In the genomic region with DNA sequence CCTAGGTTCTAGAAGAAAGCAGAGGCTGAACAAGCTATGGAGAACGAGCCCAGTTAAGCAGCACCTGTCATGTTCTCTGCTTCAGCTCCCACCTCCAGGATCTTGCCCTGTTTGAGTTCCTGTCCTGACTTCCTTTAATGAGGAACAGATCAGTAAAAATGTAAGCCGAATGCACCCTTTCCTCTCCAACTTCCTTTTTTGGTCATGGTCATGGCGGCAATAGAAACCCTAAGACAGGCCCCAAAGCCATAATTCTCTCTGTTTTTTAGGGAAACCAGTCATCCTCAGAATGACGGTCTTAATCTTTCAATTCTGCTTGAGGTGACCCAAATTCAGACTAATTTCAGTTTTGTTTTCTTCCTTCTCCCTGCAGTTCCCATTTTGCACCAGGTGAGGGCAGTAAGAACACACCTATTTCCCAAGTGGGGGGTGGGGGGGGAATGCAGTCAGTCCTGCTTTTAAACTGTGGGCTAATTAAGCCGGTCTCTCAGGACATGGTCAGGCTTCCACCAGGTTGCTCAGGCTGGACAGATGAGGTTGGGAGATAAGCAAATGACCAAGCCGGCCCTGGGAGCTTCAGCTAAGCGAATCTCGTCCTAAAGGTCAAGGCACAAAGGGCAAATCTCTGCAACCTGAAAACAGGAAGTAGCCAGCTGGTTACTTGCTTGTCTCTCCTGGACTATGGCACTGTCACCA, we compare ENCODE assay signal across 8 mouse cellular contexts. TPM values are rescaled to one million over a fixed set of nuclear protein-coding genes. Genes with fewer than 3 reads are reported as not detected.
A peak's percentile ranks its signal among the peaks of the same experiment; 100 is the strongest.
DNase-seq lines count a peak whose midpoint lies in the region; ATAC-seq and TF ChIP-seq lines count a peak whose summit lies in the region.

No protein-coding gene starts in this region.

- WGBS in cerebellum, adult 2 months, result 23% methylated on average over 8 of the region's 8 CpGs
- WGBS in forebrain, postnatal 0 days, result 25% methylated on average over 8 of the region's 8 CpGs
- 18% methylated on average over 8 of the region's 8 CpGs for WGBS in hindbrain, embryonic 11.5 days

- H3K27me3 ChIP-seq in cerebellum, adult 2 months (ENCODE audit: control insufficient read depth, insufficient read depth, low read length), result no peaks in the 10 kb centered on the region
- H3K27me3 ChIP-seq in forebrain, postnatal 0 days (ENCODE audit: insufficient read depth, low read length), result no peaks in the 10 kb centered on the region
- H3K27me3 ChIP-seq in hindbrain, embryonic 11.5 days (ENCODE audit: control insufficient read depth, insufficient read depth, low read length), result no peaks in the 10 kb centered on the region

- peak overlapping the region; percentile 17 for H3K4me3 ChIP-seq in cerebellum, adult 2 months (replicated peaks; ENCODE audit: insufficient read depth, low read depth, low read length)
- H3K4me3 ChIP-seq in forebrain, postnatal 0 days (ENCODE audit: low read depth, low read length), result no peak overlapping the region
- H3K4me3 ChIP-seq in hindbrain, embryonic 11.5 days (ENCODE audit: low read depth, low read length), result no peak overlapping the region

- DNase-seq in Muller cell, postnatal 12 days (ENCODE audit: inconsistent ontology term), result peak; percentile 85
- DNase-seq in cerebellum, adult 2 months, result peak; percentile 60 to 71
- peak; percentile 75 for DNase-seq in forebrain, postnatal 0 days
- peak; percentile 74 for DNase-seq in hindbrain, embryonic 11.5 days (ENCODE audit: low spot score)
- peak; percentile 64 to 72 for DNase-seq in layer of hippocampus, postnatal 10 days (ENCODE audit: low spot score in 2 of 2)
- peak; percentile 67 for DNase-seq in lung, postnatal 14 days
- peak; percentile 59 for DNase-seq in retina, adult 2 months (ENCODE audit: low read depth, low spot score)
- peak; percentile 62 for DNase-seq in thymus, postnatal 25 days

- peak; percentile 71; the same call in 1 of the 2 replicates for TF ChIP-seq CTCF in cerebellum, adult 2 months (IDR thresholded peaks at IDR 0.05; ENCODE audit: borderline replicate concordance, insufficient read depth, low read depth, low read length)
- peak; percentile 93 for TF ChIP-seq CTCF in forebrain, postnatal 0 days (IDR thresholded peaks at IDR 0.05; ENCODE audit: low read depth)

- peaks cover 3% of the 10 kb centered on the region for H3K4me1 ChIP-seq in cerebellum, adult 2 months (ENCODE audit: control insufficient read depth, insufficient read depth, low read length)
- H3K4me1 ChIP-seq in forebrain, postnatal 0 days (ENCODE audit: insufficient read depth), result 0 out of 2 replicates have a peak, but pooled peaks cover 6% of the 10 kb centered on the region
- H3K4me1 ChIP-seq in hindbrain, embryonic 11.5 days (replicated peaks; ENCODE audit: control insufficient read depth, insufficient read depth, low read length), result no peaks in the 10 kb centered on the region

- H3K36me3 ChIP-seq in forebrain, postnatal 0 days (ENCODE audit: insufficient read depth), result no peaks in the 10 kb centered on the region
- H3K36me3 ChIP-seq in hindbrain, embryonic 11.5 days (ENCODE audit: control insufficient read depth, insufficient read depth, low read length), result no peaks in the 10 kb centered on the region

- TF ChIP-seq POLR2A in cerebellum, adult 2 months (IDR thresholded peaks at IDR 0.05; ENCODE audit: borderline replicate concordance, insufficient read depth, low read length), result no peak

- H3K27ac ChIP-seq in cerebellum, adult 2 months (ENCODE audit: insufficient read depth, low read length), result no peak overlapping the region; the same call in 1 of the 2 replicates
- no peak overlapping the region for H3K27ac ChIP-seq in forebrain, postnatal 0 days (ENCODE audit: low read depth, low read length)
- no peak overlapping the region for H3K27ac ChIP-seq in hindbrain, embryonic 11.5 days (ENCODE audit: low read depth, low read length)

- H3K4me2 ChIP-seq in forebrain, postnatal 0 days (ENCODE audit: low read depth), result 0 out of 2 replicates have a peak overlapping the region, but pooled peaks have one; percentile 15
- H3K4me2 ChIP-seq in hindbrain, embryonic 11.5 days (replicated peaks; ENCODE audit: low read depth, low read length), result no peak overlapping the region; the same call in 1 of the 2 replicates

- H3K9me3 ChIP-seq in forebrain, postnatal 0 days (ENCODE audit: low read length), result no peaks in the 10 kb centered on the region
- H3K9me3 ChIP-seq in hindbrain, embryonic 11.5 days (ENCODE audit: control insufficient read depth, low read length), result no peaks in the 10 kb centered on the region

- ATAC-seq in forebrain, postnatal 0 days, result no peak
- no peak for ATAC-seq in hindbrain, embryonic 11.5 days (ENCODE audit: low FRiP score)

- H3K9ac ChIP-seq in forebrain, postnatal 0 days, result no peak overlapping the region
- H3K9ac ChIP-seq in hindbrain, embryonic 11.5 days (ENCODE audit: low read depth, low read length), result no peak overlapping the region

RNA-seq across cellular contexts. Expression of a gene that starts 1.3 kb away (rescaled TPM):
- polyA plus RNA-seq in cerebellum, adult 2 months (2012; rRNA removed), result 139 and 153 TPM in 2 replicates
- 43.3 and 46.7 TPM in 2 replicates for total RNA-seq in forebrain, postnatal 0 days (2014; rRNA removed)
- 65.7 and 80.5 TPM in 2 replicates for polyA plus RNA-seq in forebrain, postnatal 0 days (2015; fragmentation: Nextera tagmentation; extraction: Ambion mirVana)
- 47.0 and 50.1 TPM in 2 replicates for polyA plus RNA-seq in hindbrain, embryonic 11.5 days (2014; fragmentation: Nextera tagmentation; extraction: Ambion mirVana)
- 10 to 100 TPM; 59.9 to 66.6 TPM for total RNA-seq in layer of hippocampus, postnatal 10 days (2021)

RNA-seq across cellular contexts. Expression of a gene that starts 36.1 kb away (rescaled TPM):
- 24.9 and 27.2 TPM in 2 replicates for polyA plus RNA-seq in cerebellum, adult 2 months (2012; rRNA removed)
- total RNA-seq in forebrain, postnatal 0 days (2014; rRNA removed), result 62.0 and 78.4 TPM in 2 replicates
- polyA plus RNA-seq in forebrain, postnatal 0 days (2015; fragmentation: Nextera tagmentation; extraction: Ambion mirVana), result 35.3 and 40.2 TPM in 2 replicates
- polyA plus RNA-seq in hindbrain, embryonic 11.5 days (2014; fragmentation: Nextera tagmentation; extraction: Ambion mirVana), result 113 and 129 TPM in 2 replicates
- 10 to 100 TPM; 46.1 to 48.5 TPM for total RNA-seq in layer of hippocampus, postnatal 10 days (2021)

RNA-seq across cellular contexts. Expression of a gene that starts 58.4 kb away (rescaled TPM):
- polyA plus RNA-seq in cerebellum, adult 2 months (2012; rRNA removed), result 14.4 and 18.2 TPM in 2 replicates
- total RNA-seq in forebrain, postnatal 0 days (2014; rRNA removed), result 1.2 TPM in 1 of 2 replicates, not detected in the other
- polyA plus RNA-seq in forebrain, postnatal 0 days (2015; fragmentation: Nextera tagmentation; extraction: Ambion mirVana), result 0.27 and 0.45 TPM in 2 replicates
- 0.38 TPM in 1 of 2 replicates, not detected in the other for polyA plus RNA-seq in hindbrain, embryonic 11.5 days (2014; fragmentation: Nextera tagmentation; extraction: Ambion mirVana)
- total RNA-seq in layer of hippocampus, postnatal 10 days (2021), result 1 to 10 TPM; 2.1 to 3.0 TPM

Comparison
In these comparisons a context has a peak if more than half of its experiments do, and no peak if none do; other contexts are left out.
1. RNA of a gene that starts 58.4 kb away (polyA plus RNA-seq): 14.4 to 18.2 TPM in cerebellum, adult 2 months; 0.27 to 0.45 TPM in forebrain, postnatal 0 days and 0.38 TPM in hindbrain, embryonic 11.5 days; every median in the first group is over 10 times any median in the second.
2. Peak in every context shown above with its lines, with median percentiles within 50 percentile points of each other: DNase-seq.